Mouse (Mus musculus) olfactory bulb, adult 2 months (tissue): ENCODE results near the gene Zfp777. TPM values are rescaled to one million over a fixed set of nuclear protein-coding genes. Genes with fewer than 3 reads are reported as not detected.

ENCODE experiments used
- H3K27ac ChIP-seq: fragments of 200-500 bp; 2 replicates; pipeline ENCODE4 v1.5.1; 2012; ENCODE audit warnings: low read depth, low read length; ENCODE audit not compliant: insufficient read depth
- H3K4me1 ChIP-seq: fragments of 200-500 bp; 2 replicates; pipeline ENCODE4 v1.6.1; 2012; ENCODE audit warnings: low read length; ENCODE audit not compliant: control insufficient read depth, insufficient read depth
- H3K4me3 ChIP-seq: fragments of 200-500 bp; 2 replicates; pipeline ENCODE4 v1.5.1; 2012; ENCODE audit warnings: mild to moderate bottlenecking, low read depth, low read length, moderate library complexity; ENCODE audit not compliant: insufficient read depth
- CTCF ChIP-seq: fragments of 200-500 bp; IDR thresholded peaks from 2 replicates; pipeline ENCODE4 v1.5.1; 2012; ENCODE audit warnings: low read depth, mild to moderate bottlenecking, low read length, moderate library complexity; ENCODE audit not compliant: insufficient read depth
- POLR2A ChIP-seq: fragments of 200-500 bp; IDR thresholded peaks from 2 replicates; pipeline ENCODE4 v1.6.1; 2012; ENCODE audit warnings: mild to moderate bottlenecking, low read depth, low read length, moderate library complexity; ENCODE audit not compliant: insufficient read depth
- WGBS: fragments of 180-500 bp; shearing (Covaris S2); methylation state at CpG from one replicate; pipeline ENCODE4 v1.1.7; 2018; 5-methylcytosine and 5-hydroxymethylcytosine counted together
- polyA plus RNA-seq: library from polyadenylated mRNA; stranded (reverse); fragments of >200 nt; gene quantifications from 2 replicates; pipeline ENCODE4 v1.2.4, GENCODE M21; 2012; ENCODE audit warnings: low replicate concordance; ENCODE audit not compliant: missing spikeins, insufficient read depth, insufficient read length

Gene Zfp777
- polyA plus RNA-seq, 1 experiment, result not detected

DNA sequence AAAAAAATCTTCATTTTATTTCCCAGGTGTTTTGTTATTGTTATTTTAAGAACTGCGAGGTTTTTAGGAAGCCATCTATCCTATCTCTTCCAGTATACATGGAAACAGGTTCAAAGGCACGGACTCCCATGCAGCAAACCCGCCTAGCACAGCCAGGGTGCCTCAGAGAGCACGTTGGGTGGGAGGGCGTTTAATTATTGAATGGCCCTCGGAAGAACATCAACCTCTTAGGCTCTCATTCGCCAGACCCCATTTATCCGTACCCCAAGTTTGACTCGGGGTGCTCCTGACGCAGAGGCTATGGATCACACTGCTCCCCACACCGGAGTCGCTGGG, 1.6 kb downstream of the Zfp777 start:
- Histone ChIP-seq H3K4me1 (peaks cover 14% of the 10 kb centered on the region; the same call in 1 of the 2 replicates), H3K4me3 (peak overlapping the region; percentile 98), H3K27ac (no peak overlapping the region)
- TF ChIP-seq POLR2A, result no peak
- no peak for TF ChIP-seq CTCF
- WGBS, result 5% methylated on average over 12 of the region's 12 CpGs

DNA sequence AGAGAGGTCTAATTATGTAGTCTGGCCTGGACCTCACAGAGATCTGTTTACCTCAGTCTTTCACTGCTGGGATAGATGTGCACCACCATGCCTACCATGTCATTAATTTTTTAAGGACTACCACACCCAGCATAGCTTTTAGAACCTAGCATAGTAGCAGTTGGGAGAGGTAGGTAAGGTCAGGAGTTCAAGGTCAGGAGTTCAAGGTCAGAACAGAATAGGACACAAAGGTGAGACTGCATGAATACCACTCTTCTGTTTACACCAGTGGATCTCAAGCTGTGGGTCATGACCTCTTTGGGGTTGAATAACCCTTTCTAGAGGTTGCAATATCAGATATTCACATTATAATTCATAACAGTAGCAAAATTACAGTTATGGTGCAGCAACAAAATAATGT, 16.1 kb downstream of the Zfp777 start:
- Histone ChIP-seq H3K27ac (no peak overlapping the region), H3K4me1 (no peaks in the 10 kb centered on the region), H3K4me3 (no peak overlapping the region)
- TF ChIP-seq POLR2A (no peak), CTCF (no peak)

DNA sequence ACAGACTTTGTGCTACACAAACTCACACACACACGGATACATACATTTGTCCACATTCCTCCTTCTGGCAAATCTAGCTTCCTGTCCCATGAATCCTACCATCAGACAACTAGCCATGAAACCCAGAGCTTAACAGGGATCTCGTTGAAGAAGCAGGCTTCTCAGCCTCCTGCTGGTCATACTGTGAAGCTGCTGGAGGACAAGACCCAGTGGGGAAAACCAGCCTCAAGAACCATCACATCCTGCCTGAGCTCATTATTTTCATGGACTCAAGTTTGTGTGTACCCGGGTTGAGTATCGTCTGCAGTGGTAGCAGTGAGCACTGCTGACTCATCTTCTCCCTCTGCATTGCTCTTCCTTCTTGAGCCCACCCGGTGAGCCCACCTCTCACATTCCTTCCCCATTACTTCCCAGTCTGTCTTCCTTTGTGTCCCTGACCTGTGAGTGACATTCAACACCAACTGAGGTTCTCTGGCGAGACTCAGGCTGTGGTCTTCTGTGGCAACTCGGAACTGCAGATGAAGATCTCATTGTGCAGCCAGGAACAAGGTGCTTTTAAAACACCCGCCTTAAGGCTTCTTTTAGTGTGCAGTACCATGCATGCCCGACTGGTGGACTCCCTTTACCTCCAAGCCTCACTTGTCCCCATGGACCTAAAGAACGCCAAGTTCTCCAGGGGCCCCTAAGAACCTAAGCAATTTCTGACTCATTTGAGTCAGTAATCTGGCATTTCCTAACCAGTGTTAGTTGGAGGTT, 22.6 kb downstream of the Zfp777 start:
- H3K4me1 ChIP-seq, result peaks cover 8% of the 10 kb centered on the region
- 87% methylated on average over 10 of the region's 10 CpGs for WGBS
- no peak overlapping the region for H3K27ac ChIP-seq
- TF ChIP-seq POLR2A (no peak), CTCF (no peak)
- no peak overlapping the region for H3K4me3 ChIP-seq

DNA sequence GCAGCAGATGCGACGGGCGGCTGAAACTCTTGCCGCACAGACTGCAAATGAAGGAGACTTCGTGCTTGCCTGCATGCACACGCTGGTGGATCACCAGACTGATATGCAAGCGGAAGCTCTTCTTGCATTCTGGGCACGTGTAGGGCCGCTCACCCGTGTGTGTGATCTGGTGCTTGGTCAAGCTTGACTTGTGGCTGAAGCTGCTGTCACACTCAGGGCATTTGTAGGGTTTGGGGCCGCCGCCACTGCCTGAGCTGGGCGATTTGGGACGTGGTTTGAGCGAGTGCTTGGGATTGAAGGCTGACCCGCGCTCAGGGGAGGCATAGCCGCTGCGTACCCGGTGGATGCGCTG, 23.7 kb downstream of the Zfp777 start:
- WGBS, result 85% methylated on average over 21 of the region's 21 CpGs
- H3K27ac ChIP-seq, result no peak overlapping the region
- H3K4me1 ChIP-seq, result peaks cover 10% of the 10 kb centered on the region
- no peak overlapping the region for H3K4me3 ChIP-seq
- no peak for TF ChIP-seq POLR2A

DNA sequence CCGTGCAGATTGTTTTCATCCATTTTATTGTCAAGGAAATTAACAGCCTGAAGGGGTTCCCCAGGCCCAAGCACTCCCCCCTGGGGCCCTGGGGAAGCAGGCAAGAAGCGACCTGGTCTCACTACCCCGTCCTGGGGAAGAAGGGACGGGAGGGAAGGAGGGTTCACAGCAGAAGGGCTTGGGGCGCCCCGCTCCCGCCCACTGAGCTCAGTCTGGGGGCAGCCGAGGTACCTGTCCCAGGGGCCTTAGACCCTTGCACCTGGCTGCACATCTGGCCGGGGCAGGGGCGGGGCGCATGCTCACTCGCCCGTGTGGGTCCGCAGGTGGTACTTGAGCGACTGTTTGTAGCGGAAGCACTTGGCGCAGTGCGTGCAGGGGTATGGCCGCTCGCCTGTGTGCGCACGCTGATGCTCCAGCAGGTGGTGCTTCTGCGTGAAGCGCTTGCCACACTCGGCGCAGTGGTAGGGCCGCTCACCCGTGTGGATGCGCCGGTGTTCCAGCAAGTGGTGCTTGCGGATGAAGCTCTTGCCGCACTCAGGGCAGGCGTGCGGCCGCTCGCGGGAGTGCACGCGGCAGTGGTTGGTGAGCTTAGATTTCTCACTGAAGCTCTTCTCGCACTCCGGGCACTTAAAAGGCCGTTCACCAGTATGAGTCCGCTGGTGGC, 24.2 kb downstream of the Zfp777 start:
- TF ChIP-seq POLR2A, result no peak
- no peak for TF ChIP-seq CTCF
- H3K27ac ChIP-seq, result no peak overlapping the region
- 88% methylated on average over 43 of the region's 43 CpGs for WGBS
- no peak overlapping the region for H3K4me3 ChIP-seq
- peaks cover 10% of the 10 kb centered on the region for H3K4me1 ChIP-seq

DNA sequence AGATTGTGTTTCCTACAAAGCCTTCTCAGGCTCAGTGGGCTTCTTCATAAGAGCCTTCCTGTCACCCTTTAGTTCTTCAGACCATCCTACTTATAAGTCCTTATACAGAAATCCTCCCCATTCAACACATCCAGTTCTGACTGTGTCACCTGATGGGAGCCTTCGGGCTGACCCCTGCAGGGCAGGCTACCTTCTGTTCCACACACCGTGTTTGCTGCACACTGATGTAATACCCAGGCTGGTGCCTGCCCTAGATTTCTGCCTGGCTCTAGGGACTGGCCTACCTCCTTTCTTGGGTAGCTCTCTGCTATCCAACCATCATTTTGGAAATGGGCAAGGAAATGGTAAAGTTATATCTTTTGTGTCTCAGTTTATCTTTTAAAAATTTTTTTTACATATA, 26.0 kb downstream of the Zfp777 start:
- Histone ChIP-seq H3K27ac (peak overlapping the region; percentile 45; the same call in 1 of the 2 replicates), H3K4me3 (no peak overlapping the region), H3K4me1 (peaks cover 10% of the 10 kb centered on the region)
- WGBS, result 81% methylated on average over 2 of the region's 2 CpGs
- no peak for TF ChIP-seq CTCF
- no peak for TF ChIP-seq POLR2A

DNA sequence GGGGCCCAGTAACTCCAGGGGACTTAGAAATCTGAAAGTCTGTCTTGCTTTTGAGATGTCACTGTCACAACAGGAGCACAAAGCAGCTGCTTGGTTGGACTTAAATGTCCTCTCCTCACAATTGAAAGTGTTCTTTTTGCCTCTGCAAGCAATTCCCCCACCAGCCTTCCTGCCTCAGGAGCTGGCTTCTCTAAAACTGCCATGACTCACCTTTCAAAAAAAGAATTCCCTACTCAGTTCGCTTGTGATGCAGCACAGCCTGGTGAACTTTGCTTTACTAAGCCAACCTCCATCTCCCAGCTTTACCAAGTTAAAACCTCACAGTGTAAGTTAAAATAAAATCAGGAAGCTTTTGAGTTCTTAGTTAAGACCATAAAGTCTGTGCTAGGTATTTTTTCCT, 27.0 kb downstream of the Zfp777 start:
- 49% methylated on average over 1 of the region's 1 CpGs for WGBS
- TF ChIP-seq CTCF (no peak), POLR2A (no peak)
- peak overlapping the region; percentile 28; the same call in 1 of the 2 replicates for H3K27ac ChIP-seq
- H3K4me1 ChIP-seq, result peaks cover 10% of the 10 kb centered on the region
- H3K4me3 ChIP-seq, result no peak overlapping the region

DNA sequence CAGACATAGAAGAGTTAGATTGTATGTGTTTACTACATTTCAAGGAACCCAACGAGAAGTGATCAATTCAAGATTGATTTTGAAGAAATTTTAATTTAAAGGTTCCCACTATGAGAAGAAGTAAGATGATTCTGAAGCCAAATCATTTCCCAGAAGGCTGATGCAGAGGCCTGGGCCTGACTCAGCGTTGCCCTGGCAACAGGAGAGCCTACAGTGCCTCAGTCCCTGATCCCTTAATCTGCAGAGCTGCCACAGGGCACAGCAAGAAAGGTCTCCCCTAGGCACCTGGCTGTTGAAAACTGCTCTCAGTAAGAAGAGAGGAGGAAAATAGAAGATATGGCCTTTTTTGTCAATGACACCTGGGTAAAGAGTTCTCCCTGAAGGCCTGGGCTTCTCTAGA, 28.7 kb downstream of the Zfp777 start:
- H3K27ac ChIP-seq, result no peak overlapping the region
- H3K4me1 ChIP-seq, result peaks cover 15% of the 10 kb centered on the region
- TF ChIP-seq CTCF (no peak), POLR2A (no peak)
- WGBS, result 61% methylated on average over 2 of the region's 2 CpGs
- no peak overlapping the region for H3K4me3 ChIP-seq

DNA sequence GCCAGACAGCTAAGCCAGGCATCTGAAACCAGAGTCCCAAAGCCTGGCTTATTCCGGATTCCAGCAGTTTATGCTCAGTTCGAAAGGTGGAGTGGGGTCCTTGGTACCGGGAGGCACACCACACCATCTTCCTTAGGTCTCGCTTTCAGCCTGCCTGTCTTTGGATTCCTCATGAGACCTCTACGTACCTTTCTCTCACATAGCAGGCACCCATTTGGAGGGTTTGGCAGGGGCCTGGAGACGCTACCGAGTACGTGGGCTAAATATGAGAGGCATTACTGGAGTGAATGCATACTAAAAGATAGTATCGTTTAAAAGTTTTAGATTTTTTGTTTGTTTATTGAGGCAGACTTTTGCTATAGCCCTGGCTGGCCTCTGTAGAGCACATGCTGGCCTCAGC, 31.9 kb downstream of the Zfp777 start:
- Histone ChIP-seq H3K4me1 (peaks cover 7% of the 10 kb centered on the region; the same call in 1 of the 2 replicates), H3K27ac (no peak overlapping the region), H3K4me3 (no peak overlapping the region)
- no peak for TF ChIP-seq POLR2A
- no peak for TF ChIP-seq CTCF
- WGBS, result 94% methylated on average over 9 of the region's 9 CpGs
